Mouse (Mus musculus): ENCODE results near the gene Tbc1d8. TPM values are rescaled to one million over a fixed set of nuclear protein-coding genes. Genes with fewer than 3 reads are reported as not detected.

Tbc1d8 gene
- 10 to 100 TPM; 13.4 to 15.4 (median 15.0) TPM for total RNA-seq (2022)

DNA sequence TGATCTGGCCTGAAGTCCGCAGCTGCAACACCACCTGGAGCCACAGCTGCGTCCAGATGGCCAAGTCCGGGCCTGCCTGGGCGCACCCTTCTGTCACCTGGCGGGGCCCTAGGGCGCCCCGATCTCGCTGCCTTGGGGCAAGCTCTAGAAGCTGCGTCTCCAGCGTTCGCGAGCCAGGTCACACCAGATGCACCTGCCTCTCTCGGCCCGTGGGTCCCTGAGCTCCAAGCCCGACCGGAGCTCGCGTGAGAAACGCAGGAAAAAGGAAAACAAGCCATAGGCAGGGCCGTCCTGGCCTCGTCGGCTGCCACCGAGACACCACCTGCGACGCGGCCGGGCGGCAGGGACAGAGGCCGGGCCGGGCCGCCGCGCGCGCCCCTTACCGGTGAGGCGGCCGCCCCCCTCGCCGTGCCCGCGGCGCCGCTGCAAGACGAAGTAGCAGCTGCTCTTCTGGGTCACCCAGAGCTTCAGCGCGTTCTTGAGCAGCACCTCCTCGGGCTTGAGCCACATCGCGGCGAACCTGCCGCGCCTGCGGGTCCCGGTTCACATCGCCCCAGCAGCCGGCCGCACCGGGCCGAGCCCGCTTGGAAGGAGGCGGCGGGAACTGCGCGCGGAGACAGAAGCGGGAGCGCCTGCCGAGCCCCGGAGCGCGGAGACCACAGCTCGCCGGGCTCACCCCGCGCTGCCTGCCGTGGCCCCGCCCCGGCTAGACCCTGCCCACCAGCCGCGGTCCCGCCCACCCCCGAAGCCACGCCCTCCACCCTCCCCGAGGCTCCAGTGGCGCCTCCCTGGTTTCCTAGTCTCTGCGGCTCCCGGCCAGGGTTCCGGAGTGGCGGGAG is at the start of gene Tbc1d8:
Gene Tbc1d8 (minus strand): TSS at position 699 of the 839 bp plus-strand sequence.
- peak; percentile 65 for DNase-seq (ENCODE audit: low spot score in 2 of 2)

DNA sequence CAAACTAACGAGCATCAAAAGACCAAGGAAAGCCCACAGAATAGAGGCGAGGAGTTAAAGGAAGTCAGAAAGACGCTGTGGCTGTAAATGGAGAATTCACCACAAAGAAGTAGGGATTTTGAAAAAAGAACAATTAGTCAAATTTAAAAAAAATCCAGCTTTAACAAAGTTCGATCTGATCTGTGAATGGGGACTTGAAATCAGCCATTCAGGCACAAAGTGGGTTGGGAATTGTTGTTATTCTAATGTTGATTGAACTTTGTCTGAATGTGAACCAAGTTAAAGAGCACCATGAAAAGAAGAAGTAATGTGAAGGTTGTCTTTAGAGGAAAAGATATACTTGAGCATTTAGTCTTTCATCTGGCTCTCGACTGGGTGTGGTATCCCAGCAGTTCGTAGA is 49.8 kb upstream of the Tbc1d8 start:
- no peak for DNase-seq (ENCODE audit: low spot score in 2 of 2)

DNA sequence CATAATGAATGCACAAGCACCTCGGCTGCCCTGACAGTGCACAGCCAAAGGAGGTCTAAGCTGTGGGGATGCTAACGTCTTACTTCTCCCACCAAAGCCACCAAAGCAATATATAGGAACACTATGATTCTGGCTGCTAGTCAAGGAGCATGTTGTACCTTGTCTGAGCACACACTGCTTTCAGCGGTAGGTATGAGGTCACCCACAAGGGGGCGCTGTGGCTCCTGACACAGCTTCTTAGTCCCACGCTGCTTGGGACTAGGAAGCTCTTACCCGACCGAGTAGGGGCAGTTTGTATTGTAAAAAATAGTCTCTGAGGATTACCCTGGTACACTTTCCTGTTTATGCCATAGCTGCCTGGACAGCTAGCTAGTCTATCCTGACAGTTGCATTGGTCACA is 48.9 kb upstream of the Tbc1d8 start:
- peak in 1 of 2 experiments; percentile 60 for DNase-seq (ENCODE audit: low spot score in 2 of 2)

DNA sequence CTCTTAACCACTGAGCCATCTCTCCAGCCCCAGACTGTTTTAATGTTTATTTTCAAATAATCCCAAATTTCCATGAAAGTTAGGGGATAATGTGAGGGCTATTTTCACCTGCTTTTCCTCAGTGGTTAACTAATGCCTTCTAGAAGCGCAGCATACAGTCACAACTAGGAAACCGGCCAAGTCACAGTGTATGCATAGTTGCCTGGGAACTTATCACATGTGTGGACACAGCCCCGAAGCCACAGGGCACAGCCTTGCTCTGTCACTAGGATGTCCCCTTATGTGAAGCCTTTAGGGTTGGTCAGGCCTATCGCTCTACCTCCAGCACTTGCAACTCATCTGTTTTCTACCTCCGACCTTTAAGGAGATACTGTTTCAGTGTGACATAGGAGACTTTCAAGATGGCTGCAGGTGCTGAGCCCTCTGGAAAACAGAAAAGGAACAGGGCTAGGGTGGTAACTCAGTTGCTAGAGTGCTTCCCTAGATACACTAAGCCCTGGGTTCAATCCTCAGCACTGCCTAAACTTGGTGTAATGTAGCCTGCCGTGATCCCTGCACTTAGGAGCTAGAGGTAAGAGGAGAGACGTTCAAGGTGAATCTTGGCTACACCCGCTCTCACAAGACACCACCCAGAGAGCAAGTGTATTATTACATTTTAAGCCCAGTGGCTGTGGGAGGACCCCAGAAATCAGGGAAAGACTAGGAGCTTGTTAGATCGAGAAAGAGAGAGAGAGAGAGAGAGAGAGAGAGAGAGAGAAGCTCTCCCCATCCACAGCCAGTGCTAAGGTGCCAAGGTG is 48.0 kb upstream of the Tbc1d8 start:
- no peak for DNase-seq (ENCODE audit: low spot score in 2 of 2)

DNA sequence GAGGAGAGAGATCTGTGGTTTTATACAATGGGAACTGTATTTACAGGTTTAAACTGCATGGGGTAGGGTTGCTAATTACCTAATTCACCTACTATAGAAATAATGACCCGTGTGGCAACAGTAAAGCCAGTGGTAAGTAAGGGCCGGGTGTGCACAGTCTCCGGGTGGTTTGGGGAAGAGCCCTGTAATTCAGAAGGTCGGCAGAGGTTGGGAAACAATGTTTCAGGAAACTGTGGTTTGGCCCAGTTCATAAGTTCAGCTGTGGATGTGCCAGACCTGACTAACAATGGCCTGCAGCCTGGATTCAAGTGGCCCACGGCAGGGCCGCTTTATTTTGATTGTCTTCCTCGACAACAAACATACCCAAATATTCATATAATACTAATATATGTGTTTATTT is 47.2 kb upstream of the Tbc1d8 start:
- DNase-seq (ENCODE audit: low spot score in 2 of 2): no peak

DNA sequence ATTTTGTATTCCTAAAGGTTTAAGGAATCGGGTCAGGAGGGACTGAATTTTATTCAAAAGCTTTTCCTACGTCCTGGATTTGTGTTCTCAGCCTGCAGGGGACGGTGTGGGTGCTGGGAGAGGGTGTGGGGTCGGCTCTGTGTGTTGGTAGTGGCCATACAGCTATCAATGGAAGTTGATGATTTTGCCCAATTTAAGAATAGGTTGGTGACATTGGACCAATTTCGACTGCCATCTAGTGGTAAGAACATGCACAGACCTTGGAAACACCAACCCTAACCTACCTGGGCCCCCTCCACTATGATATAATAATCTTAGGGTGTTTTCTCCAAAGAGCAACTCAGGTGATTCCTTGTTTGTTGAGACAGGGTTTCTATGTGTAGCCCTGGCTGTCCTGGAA is 44.0 kb upstream of the Tbc1d8 start:
- DNase-seq (ENCODE audit: low spot score in 2 of 2): peak in 1 of 2 experiments; percentile 36

DNA sequence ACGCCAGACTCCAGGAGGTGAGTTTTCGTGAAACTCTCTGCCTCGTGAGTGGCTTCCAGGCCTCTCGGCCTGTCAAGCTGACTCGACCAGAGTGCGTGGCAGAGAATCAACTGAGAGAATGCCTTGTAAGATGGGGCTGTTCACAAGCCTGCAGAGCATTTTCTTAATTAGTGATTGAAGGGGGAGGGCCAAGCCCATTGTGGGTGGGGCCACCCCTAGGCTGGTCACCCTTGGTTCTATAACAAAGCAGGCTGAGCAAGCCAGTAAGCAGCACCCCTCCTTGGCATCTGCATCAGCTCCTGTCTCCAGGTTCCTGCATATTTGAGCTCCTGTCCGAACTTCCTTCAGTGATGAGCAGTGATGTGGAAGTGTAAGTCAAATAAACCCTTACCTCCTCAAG is 42.8 kb upstream of the Tbc1d8 start:
- no peak for DNase-seq (ENCODE audit: low spot score in 2 of 2)

DNA sequence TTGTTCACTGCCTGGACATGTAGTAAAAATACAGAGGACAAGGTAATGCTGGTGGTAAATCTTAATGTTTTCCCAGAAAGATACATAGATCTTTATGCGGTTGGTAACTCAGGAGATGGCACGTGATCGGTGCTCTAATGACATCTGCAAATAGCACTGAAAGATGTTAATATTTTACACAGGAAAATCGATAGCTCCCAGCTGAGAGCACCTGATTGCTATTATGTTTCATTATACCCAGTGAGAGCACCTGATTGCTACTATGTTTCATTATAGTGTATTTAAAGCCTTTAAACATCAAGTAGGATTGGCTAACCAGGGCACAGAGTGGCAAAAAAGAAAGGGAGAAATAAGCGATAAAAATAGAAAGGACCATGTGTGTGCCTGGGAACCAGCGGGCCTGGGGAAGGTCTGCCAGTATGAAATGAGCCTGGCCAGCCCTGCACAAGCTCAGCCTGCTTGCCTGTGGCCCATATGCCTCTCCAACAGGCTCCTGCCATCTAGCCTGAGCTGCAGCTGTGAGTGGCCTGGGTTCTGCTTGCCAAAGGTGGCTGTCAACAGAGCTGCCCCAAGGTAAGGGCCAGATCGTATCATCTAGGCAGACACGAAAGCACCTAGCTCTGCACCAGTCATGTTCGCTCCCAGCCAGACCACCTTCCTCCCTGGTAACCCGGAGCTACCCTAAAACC is 36.9 kb upstream of the Tbc1d8 start:
- DNase-seq (ENCODE audit: low spot score in 2 of 2): no peak

DNA sequence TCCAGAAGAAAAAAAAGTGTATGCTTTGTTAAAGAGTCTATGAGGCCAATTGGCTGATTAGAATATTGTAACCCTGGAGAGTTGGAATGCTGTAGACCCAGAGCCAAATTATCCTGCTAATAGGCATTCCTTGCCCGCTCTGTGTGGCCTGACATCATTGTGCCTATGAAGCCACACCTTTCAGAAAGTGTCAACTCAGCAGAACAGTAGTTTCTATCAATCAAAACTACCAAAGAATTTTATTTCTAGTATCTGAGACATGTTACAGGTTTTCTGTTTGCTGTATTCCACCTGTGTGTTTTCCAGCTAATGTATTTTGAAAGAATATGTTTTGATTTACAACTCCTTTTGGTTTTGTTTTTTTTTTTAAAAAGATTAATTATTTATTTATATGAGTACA is 33.6 kb upstream of the Tbc1d8 start:
- DNase-seq (ENCODE audit: low spot score in 2 of 2): no peak

DNA sequence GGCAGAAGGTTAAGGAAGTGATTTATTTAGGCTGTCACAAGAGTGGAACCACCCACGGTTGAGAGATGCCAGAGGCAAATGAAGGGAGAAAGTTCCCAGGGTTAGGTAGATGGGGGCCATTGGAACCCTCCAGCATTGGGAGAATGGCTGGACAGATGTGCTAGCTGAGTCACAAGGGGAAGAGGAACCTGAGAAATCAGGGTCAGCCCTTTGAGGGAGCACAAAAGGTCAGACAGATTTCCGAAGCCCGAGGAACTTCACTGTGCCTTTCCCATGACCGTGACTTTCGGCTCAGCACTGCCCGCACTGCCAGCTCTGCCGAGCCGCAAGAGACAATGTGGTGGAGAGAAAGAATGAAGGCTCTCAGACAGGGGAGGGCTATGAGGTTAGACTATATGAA is 33.2 kb upstream of the Tbc1d8 start:
- no peak for DNase-seq (ENCODE audit: low spot score in 2 of 2)

DNA sequence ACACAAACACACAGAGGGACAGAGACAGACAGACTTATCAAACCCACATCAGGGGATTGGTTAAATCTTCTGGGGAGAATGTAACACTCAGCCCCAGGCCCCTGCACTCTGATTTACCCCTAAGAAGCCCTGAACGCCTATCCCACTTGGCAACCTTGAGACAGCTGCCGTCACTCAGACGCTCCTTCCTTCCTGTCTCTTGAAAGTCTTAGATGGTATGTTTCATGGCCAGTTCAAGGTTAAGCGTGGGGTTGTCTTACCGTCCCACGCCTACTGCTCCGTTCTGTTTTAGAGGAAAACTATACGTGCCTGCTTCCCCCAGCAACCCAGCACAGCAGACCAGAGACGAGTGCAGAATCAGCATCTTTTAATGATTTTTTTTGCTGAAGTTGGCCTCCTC is 27.0 kb upstream of the Tbc1d8 start:
- DNase-seq (ENCODE audit: low spot score in 2 of 2): no peak

DNA sequence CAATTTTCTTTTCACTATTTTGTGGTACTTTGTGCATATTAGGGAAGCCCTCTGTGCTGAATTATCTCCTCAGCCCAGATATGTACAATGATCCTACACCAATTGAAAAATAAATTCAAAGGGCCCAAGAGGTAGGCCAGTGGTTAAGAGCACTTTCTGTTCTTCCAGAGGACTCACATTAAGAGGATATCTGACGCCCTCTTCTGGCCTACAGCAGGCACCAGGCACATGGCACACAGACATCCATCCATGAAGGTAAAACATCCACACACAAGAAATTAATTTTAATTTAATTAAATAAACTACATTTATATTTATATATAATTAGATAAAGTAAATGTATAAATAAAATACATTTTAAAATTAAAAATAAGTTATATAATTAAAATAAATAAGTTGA is 25.7 kb upstream of the Tbc1d8 start:
- peak in 1 of 2 experiments; percentile 33 for DNase-seq (ENCODE audit: low spot score in 2 of 2)

DNA sequence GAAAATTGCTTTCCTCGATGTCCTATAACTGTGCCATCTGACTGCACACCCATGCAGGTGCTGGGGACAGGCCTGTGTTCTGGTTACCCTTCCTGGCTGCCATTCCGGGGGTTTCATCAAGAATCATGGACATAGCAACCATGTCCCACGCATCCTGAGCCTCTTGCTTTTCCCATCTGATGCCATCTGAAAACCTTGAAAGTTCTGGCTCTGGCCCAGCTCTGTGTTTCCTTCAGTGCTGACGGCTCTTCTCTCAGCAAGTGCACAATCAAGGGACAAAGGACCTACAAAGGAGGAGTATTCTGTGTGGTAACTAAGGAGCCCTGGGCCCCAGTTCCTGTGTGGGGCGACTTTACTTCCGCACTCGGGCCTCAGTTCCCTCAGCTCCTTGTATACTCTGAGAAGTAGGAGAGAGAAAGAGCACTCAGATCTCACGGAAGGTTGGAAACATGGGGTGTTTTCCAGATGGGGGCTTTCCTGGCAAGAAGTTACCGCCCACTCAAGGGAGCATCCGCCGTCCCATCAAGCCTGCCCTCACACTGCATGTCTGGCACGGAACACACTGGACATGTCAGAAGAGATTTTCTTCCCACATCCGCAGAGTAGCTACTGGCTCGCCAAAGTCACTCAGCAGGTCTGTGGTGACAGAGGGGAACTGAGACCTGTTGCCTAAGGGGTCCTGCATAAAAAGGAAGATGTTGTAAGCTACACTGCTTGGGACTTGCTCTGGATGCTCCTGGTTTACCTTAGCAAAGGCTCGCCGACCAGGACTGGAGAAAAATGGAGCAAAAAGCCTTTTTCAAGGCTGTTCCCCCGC is 24.5 kb upstream of the Tbc1d8 start:
- no peak for DNase-seq (ENCODE audit: low spot score in 2 of 2)

DNA sequence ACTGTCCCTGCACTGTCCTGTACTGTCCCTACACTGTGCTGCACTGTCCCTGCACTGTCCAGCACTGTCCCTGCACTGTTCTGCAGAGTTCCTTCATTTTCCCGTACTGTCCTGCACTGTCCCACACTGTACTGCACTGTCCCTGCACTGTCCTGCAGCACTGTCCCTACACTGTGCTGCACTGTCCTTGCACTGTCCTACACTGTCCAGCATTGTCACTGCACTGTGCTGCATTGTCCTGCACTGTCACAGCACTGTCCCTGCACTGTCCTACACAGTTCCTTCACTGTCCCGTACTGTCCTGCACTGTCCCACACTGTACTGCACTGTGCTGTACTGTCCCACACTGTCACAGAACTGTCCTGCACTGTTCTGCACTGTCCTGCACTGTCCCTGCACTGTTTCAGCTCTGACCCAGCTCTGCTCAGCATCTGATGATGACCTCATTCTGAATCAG is 21.0 kb upstream of the Tbc1d8 start:
- DNase-seq (ENCODE audit: low spot score in 2 of 2): no peak

DNA sequence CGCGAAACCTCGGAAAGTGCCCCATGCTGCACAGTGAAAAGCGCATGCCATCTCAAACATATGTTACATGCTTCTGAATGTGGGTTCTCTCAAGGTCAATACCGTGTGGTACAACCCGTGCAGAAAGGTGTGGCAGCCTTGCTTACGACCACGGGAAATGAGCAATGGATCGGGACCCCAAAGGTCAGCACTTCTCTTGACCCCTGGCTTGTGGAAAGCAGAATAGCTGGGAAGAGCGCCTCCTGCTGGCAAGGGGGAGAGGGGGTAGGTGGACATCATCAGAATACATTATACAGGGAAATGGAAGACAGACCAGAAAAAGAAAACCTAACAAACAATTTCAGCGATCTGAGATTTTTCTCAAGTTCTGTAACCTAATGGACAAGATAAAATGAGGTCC is 19.2 kb upstream of the Tbc1d8 start:
- no peak for DNase-seq (ENCODE audit: low spot score in 2 of 2)

DNA sequence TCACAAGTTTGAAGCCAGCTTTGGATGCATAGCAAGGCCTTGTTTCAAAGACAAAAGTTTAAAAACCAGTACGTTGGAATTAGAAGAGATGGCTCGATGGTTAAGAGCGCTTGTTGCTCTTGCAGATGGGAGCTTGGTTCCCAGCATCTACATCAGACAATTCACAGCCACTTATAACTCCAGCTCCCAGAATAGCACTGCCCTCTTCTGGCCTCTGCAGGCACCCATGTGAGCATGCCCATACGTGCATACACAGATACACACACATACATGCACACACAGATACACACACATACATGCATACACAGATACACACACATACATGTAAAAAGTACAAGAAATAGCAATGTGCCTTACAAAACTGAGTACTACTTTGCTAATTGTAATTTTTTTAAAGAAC is 18.4 kb upstream of the Tbc1d8 start:
- DNase-seq (ENCODE audit: low spot score in 2 of 2): no peak

DNA sequence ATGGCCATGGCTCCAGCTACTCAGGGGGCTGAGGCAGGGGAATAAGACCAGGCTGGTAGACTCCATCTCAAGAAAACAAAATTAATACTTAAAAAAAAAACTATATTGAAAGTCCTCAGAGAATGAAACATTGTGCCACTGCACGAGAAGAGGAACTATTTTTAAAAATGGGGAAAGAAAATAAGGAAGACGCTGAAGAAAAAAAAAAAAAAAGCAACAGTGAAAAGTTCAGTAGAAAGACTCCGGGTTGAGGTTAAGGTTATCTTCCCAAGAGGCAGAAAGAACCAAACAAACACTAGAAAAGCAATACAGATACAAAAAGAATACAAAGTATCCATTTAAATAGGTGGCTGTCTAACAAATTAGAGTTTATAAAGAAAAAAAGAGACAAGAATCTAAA is 15.1 kb upstream of the Tbc1d8 start:
- no peak for DNase-seq (ENCODE audit: low spot score in 2 of 2)

DNA sequence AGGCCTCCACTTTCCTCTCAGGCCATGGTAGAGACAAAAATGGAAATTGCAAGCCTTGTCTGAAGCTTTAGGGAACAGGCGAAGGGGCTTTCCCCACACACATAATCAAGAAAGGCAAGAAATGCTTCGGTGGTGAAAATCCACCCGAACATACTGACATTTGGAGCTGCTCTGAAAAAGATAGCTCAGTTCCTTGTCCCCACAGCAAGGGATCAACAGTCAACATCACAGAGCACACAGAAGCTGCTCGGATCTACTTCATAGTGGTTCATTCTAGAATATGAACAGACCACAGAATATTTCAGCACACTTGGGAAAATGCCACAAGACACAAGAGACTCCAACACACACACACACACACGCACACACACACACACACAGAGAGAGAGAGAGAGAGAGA is 14.6 kb upstream of the Tbc1d8 start:
- DNase-seq (ENCODE audit: low spot score in 2 of 2): no peak

DNA sequence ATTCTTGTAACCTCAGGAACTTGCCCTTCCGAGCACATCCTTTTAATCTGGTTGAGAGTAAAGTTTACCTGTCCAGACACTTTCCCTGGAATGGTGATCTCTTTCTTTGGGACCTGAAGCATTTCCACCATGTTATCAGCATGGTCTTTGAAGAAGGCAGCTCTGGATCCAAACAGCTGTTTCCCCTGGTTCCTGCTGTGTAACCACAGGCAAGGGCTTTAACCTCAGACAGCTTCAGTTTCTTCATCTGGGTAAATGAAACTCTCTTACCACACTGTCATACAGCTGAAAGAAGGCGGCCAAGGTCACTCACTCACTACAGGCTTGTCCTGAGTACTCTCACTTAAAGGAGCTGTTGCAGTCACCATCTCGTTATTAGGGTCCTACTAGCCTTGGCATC is 8.8 kb upstream of the Tbc1d8 start:
- no peak for DNase-seq (ENCODE audit: low spot score in 2 of 2)

DNA sequence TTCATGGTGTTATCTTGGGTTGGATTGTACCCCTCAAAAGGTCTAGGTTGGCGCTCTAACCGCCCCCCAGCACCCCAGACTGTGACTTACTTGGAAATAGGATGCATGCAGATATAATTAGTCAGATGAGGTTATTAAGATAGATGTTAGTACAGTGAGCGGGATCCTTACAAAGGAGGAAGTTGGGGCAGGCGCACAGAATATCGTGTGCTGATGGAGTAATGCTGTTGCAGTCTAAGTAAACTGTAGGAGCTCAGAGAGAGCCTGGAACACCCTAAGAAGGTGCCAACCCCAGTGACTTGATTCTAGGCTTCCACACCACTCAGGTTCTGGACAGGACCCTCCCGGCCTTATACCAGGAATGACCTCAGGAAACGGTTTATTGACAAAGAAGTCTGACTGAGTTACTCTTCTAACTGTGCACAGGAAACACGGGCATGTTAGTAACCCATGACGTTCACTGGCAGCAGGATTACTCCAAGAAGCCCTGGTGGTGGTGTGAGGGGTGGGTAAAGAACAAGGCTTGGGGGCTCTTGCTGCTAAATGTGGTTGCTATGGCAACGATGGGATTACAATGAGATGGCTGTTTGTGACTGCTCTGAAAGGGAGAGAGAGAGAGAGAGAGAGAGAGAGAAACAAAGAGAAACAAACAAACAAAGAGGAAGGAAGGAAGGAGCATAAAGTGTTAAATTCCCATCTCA is 3.7 kb upstream of the Tbc1d8 start:
- DNase-seq (ENCODE audit: low spot score in 2 of 2): no peak

DNA sequence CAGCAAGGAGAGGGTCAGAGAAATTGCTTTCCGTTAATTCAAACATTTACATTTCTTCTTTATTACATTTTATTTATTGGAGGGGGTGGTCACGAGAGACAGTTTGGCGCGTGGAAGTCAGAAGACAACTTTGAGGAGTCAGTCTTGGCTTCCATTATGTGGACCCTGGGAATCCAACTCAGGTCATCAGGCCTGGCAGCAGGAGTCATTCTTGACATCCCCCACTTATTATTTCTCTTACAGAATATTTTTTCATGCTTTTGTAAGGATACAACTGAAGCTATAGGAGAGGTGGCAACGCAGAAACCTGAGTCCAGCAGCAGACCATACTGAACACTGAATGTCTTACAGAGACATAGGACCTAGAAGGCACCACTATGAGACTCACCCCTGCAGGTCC is 699 bp upstream of the Tbc1d8 start:
- no peak for DNase-seq (ENCODE audit: low spot score in 2 of 2)

Data from layer of hippocampus, adult 8-10 months (tissue).